Mouse (Mus musculus) E14TG2a.4 (cell line): ENCODE data around the gene Susd6.

Experiments used
- H3K27me3 ChIP-seq: 2 replicates; pipeline ENCODE4 v1.6.1; 2014; ENCODE audit warnings: low read length, control low read depth; ENCODE audit not compliant: insufficient read depth
- H3K36me3 ChIP-seq: 2 replicates; pipeline ENCODE4 v1.6.1; 2014; ENCODE audit warnings: low read length, control low read depth; ENCODE audit not compliant: insufficient read depth
- H3K4me1 ChIP-seq: replicated peaks from 2 replicates; pipeline ENCODE4 v1.6.1; 2014; ENCODE audit warnings: low read depth, low read length, control low read depth
- H3K4me3 ChIP-seq: replicated peaks from 2 replicates; pipeline ENCODE4 v1.5.1; 2014; ENCODE audit warnings: mild to moderate bottlenecking, low read length
- H3K9me3 ChIP-seq: 2 replicates; pipeline ENCODE4 v1.6.1; 2014; ENCODE audit warnings: low read length, control low read depth
- CTCF ChIP-seq: conservative IDR thresholded peaks from 2 replicates; pipeline ENCODE4 v1.5.1; 2014; ENCODE audit warnings: low read length
- NANOG ChIP-seq: IDR thresholded peaks from 2 replicates; pipeline ENCODE4 v1.6.1; 2014; ENCODE audit warnings: borderline replicate concordance, low read length, mixed read lengths
- POU5F1 ChIP-seq: IDR thresholded peaks from 2 replicates; pipeline ENCODE4 v1.6.1; 2014; ENCODE audit warnings: low read length, borderline replicate concordance

The Susd6 gene

DNA sequence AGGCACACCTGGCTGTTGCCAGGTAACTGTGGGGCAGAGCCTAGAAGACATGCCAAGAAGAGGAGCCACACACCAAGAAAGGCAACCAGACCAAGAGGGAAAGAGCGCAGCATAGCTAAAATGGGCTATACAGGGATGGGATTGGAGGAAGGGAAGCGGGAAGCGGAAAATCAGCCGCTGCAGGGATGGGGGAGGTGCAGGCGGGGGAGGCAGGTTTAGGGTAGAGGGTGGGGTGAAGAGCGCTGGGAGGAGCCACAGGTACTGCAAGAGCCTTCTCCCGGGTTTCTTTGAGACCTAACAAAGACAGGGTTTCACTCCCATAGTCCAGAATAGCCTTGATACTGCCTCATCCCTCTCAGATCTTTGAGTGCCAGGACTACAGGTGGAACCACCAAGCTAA, 132.6 kb downstream of the Susd6 start:
- peaks cover 74% of the 10 kb centered on the region for H3K4me1 ChIP-seq
- no peaks in the 10 kb centered on the region for H3K27me3 ChIP-seq
- no peak for TF ChIP-seq NANOG
- TF ChIP-seq POU5F1: no peak
- TF ChIP-seq CTCF: no peak
- H3K9me3 ChIP-seq: no peaks in the 10 kb centered on the region
- H3K4me3 ChIP-seq: peak overlapping the region; percentile 64
- no peaks in the 10 kb centered on the region for H3K36me3 ChIP-seq

GRCm38 (mm10) chr12:80923602-80924001, 133.3 kb downstream of the Susd6 start:
- Histone ChIP-seq H3K4me3 (peak overlapping the region; percentile 64), H3K9me3 (no peaks in the 10 kb centered on the region), H3K4me1 (peaks cover 74% of the 10 kb centered on the region), H3K27me3 (no peaks in the 10 kb centered on the region), H3K36me3 (no peaks in the 10 kb centered on the region)
- TF ChIP-seq CTCF (no peak), NANOG (no peak), POU5F1 (no peak)

DNA sequence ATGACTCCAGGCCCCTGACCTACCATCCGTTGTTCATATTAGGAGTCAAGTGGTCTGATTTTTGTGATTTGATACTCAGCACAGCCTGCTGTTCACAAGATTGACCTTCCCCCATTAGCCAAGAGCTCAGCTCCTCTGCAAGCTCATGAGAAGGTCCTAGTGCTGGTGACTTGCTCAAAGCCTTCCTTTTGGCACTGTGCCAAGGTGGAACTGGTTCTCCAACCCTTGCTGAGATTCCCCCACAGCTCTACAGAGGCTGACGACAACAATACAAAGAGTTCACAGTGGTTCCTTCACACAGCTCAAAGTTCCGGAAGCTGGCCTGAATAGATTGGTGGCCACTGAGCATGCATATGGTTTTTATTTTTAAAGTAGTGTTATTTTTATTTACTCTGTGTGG, 133.9 kb downstream of the Susd6 start:
- H3K4me3 ChIP-seq: no peak overlapping the region
- H3K9me3 ChIP-seq: no peaks in the 10 kb centered on the region
- H3K4me1 ChIP-seq: peaks cover 74% of the 10 kb centered on the region
- no peaks in the 10 kb centered on the region for H3K27me3 ChIP-seq
- TF ChIP-seq POU5F1: no peak
- TF ChIP-seq NANOG: no peak
- TF ChIP-seq CTCF: no peak
- no peaks in the 10 kb centered on the region for H3K36me3 ChIP-seq

DNA sequence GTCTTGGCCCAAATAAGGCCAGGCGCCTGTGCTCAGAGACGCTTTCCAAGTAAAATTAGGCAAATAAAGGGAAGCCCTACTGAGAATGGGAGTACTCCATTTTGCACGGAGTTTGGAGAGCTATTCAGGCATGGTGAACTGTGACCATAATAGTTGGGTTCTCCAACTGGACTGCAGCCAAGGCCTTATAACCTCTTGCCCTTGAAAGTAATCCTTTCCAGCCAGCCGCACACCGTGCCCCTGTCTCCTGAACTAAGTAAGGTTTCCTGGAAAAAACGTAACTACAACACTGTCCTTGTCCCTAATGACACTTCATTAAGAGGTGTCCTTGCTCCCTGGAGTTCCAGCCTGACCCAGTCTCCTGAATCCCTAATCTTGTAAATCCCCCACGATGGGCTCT, 135.6 kb downstream of the Susd6 start:
- TF ChIP-seq POU5F1 (no peak), CTCF (no peak), NANOG (peak; percentile 10; the same call in 1 of the 2 replicates)
- no peaks in the 10 kb centered on the region for H3K9me3 ChIP-seq

GRCm38 (mm10) chr12:80926550-80926949, 136.2 kb downstream of the Susd6 start:
- Histone ChIP-seq H3K4me1 (peaks cover 57% of the 10 kb centered on the region), H3K27me3 (no peaks in the 10 kb centered on the region), H3K36me3 (no peaks in the 10 kb centered on the region), H3K4me3 (no peak overlapping the region), H3K9me3 (no peaks in the 10 kb centered on the region)
- TF ChIP-seq NANOG: no peak
- no peak for TF ChIP-seq CTCF

More for the DNA sequence above, 135.6 kb downstream of the Susd6 start:
- Histone ChIP-seq H3K27me3 (no peaks in the 10 kb centered on the region), H3K4me1 (peaks cover 57% of the 10 kb centered on the region), H3K4me3 (peak overlapping the region; percentile 35), H3K36me3 (no peaks in the 10 kb centered on the region)

DNA sequence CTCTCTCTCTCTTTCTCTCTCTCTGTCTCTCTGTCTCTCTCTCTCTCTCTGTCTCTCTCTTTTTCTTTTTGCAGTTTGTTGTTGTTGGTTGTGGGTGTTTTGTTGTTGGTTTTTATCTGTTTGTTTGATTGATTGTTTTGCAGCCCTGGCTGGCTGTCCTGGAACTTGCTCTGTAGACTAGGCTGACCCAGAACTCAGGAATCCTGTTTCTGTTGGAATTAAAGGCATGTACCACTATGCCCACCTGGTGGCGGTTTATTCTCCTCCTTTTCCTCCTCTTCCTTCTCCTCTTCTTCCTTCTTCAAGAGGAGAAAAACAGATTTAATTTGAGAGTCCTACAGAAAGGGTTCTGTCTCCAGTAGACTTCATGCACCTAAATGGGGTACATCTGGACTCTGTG, 137.2 kb downstream of the Susd6 start:
- Histone ChIP-seq H3K9me3 (no peaks in the 10 kb centered on the region), H3K36me3 (no peaks in the 10 kb centered on the region), H3K4me3 (no peak overlapping the region), H3K4me1 (peaks cover 55% of the 10 kb centered on the region), H3K27me3 (no peaks in the 10 kb centered on the region)
- TF ChIP-seq NANOG (no peak), CTCF (no peak), POU5F1 (no peak)

GRCm38 (mm10) chr12:80928881-80929280, 138.6 kb downstream of the Susd6 start:
- no peaks in the 10 kb centered on the region for H3K9me3 ChIP-seq
- TF ChIP-seq CTCF (no peak), POU5F1 (no peak), NANOG (no peak)
- H3K4me3 ChIP-seq: no peak overlapping the region
- peaks cover 42% of the 10 kb centered on the region for H3K4me1 ChIP-seq
- no peaks in the 10 kb centered on the region for H3K36me3 ChIP-seq
- no peaks in the 10 kb centered on the region for H3K27me3 ChIP-seq

GRCm38 (mm10) chr12:80930141-80930540, 139.8 kb downstream of the Susd6 start:
- H3K27me3 ChIP-seq: no peaks in the 10 kb centered on the region
- TF ChIP-seq NANOG (no peak), CTCF (no peak)
- H3K36me3 ChIP-seq: no peaks in the 10 kb centered on the region
- peaks cover 29% of the 10 kb centered on the region for H3K4me1 ChIP-seq
- no peaks in the 10 kb centered on the region for H3K9me3 ChIP-seq
- no peak overlapping the region for H3K4me3 ChIP-seq
